Mouse (Mus musculus) spleen, postnatal 10 days (tissue): ENCODE data around the gene Coro1b.

ENCODE experiments used
- DNase-seq, 2 experiments: peaks; one replicate each; pipeline ENCODE4 v3.0.0; 2021 to 2022; ENCODE audit warnings: low spot score in 2 of 2

The Coro1b gene

GRCm38 (mm10) chr19:4189051-4189620 is 40.7 kb downstream of the Coro1b start:
- DNase-seq, result no peak

- peak in 1 of 2 experiments; percentile 81 for DNase-seq
Observed at GRCm38 (mm10) chr19:4190831-4191334, 42.5 kb downstream of the Coro1b start, which contains the start of gene Tbc1d10c. TSS of gene Tbc1d10c (minus strand) at chr19:4191284.

- DNase-seq, result peak; percentile 97 to 99
Observed at GRCm38 (mm10) chr19:4191528-4192250, 43.3 kb downstream of the Coro1b start, which contains the start of gene Ppp1ca. TSS of gene Ppp1ca (plus strand) at chr19:4192065.

- DNase-seq, result no peak
Observed at GRCm38 (mm10) chr19:4192251-4192985, 44.0 kb downstream of the Coro1b start.

- DNase-seq, result no peak
Observed at GRCm38 (mm10) chr19:4193129-4193528, 44.7 kb downstream of the Coro1b start.

GRCm38 (mm10) chr19:4194021-4194724 is 45.8 kb downstream of the Coro1b start:
- no peak for DNase-seq

GRCm38 (mm10) chr19:4194776-4195650 is 46.6 kb downstream of the Coro1b start:
- no peak for DNase-seq

- no peak for DNase-seq
Observed at GRCm38 (mm10) chr19:4196048-4196447, 47.6 kb downstream of the Coro1b start.

- no peak for DNase-seq
Observed at GRCm38 (mm10) chr19:4196548-4196947, 48.1 kb downstream of the Coro1b start.

- no peak for DNase-seq
Observed at GRCm38 (mm10) chr19:4197180-4197579, 48.8 kb downstream of the Coro1b start.

GRCm38 (mm10) chr19:4201291-4201909 is 53.0 kb downstream of the Coro1b start, which contains the start of gene Rad9a:
TSS of gene Rad9a (minus strand) at chr19:4201662.
- DNase-seq, result peak; percentile 92 to 99

GRCm38 (mm10) chr19:4202149-4202548 is 53.7 kb downstream of the Coro1b start:
- no peak for DNase-seq

GRCm38 (mm10) chr19:4203148-4203547 is 54.7 kb downstream of the Coro1b start:
- no peak for DNase-seq
